Mouse (Mus musculus): ENCODE results near the gene 4930595D18Rik. TPM values are rescaled to one million over a fixed set of nuclear protein-coding genes. Genes with fewer than 3 reads are reported as not detected.

4930595D18Rik gene
- total RNA-seq, 2 experiments from 2014 or later, result not detected

- ATAC-seq (replicated peaks; ENCODE audit: poor library complexity), result no peak
Measured at GRCm38 (mm10) chr12:111166681-111167289, 17.5 kb downstream of the 4930595D18Rik start.

- ATAC-seq (replicated peaks; ENCODE audit: poor library complexity), result peak; percentile 26
Measured at GRCm38 (mm10) chr12:111165831-111166591, 18.3 kb downstream of the 4930595D18Rik start, which contains the start of gene Traf3. TSS of gene Traf3 (plus strand) at chr12:111166370.

- peak; percentile 63 for ATAC-seq (replicated peaks; ENCODE audit: poor library complexity)
Measured at GRCm38 (mm10) chr12:111165146-111165812, 19.0 kb downstream of the 4930595D18Rik start.

GRCm38 (mm10) chr12:111164310-111164751, 20.0 kb downstream of the 4930595D18Rik start:
- ATAC-seq (replicated peaks; ENCODE audit: poor library complexity), result peak; percentile 63

GRCm38 (mm10) chr12:111162312-111163061, 21.8 kb downstream of the 4930595D18Rik start:
- ATAC-seq (replicated peaks; ENCODE audit: poor library complexity), result no peak

- ATAC-seq (replicated peaks; ENCODE audit: poor library complexity), result no peak
Measured at GRCm38 (mm10) chr12:111161943-111162311, 22.4 kb downstream of the 4930595D18Rik start.

- ATAC-seq (replicated peaks; ENCODE audit: poor library complexity), result no peak
Measured at GRCm38 (mm10) chr12:111160871-111161270, 23.4 kb downstream of the 4930595D18Rik start.

GRCm38 (mm10) chr12:111159659-111160428, 24.4 kb downstream of the 4930595D18Rik start:
- ATAC-seq (replicated peaks; ENCODE audit: poor library complexity), result peak; percentile 69

GRCm38 (mm10) chr12:111155756-111156155, 28.5 kb downstream of the 4930595D18Rik start:
- no peak for ATAC-seq (replicated peaks; ENCODE audit: poor library complexity)

GRCm38 (mm10) chr12:111154641-111155040, 29.6 kb downstream of the 4930595D18Rik start:
- no peak for ATAC-seq (replicated peaks; ENCODE audit: poor library complexity)

GRCm38 (mm10) chr12:111153946-111154345, 30.3 kb downstream of the 4930595D18Rik start:
- ATAC-seq (replicated peaks; ENCODE audit: poor library complexity), result no peak

GRCm38 (mm10) chr12:111152981-111153710, 31.1 kb downstream of the 4930595D18Rik start:
- ATAC-seq (replicated peaks; ENCODE audit: poor library complexity), result peak; percentile 61

- no peak for ATAC-seq (replicated peaks; ENCODE audit: poor library complexity)
Measured at GRCm38 (mm10) chr12:111152579-111152978, 31.7 kb downstream of the 4930595D18Rik start.

GRCm38 (mm10) chr12:111151422-111152156, 32.7 kb downstream of the 4930595D18Rik start:
- ATAC-seq (replicated peaks; ENCODE audit: poor library complexity), result peak; percentile 33

- ATAC-seq (replicated peaks; ENCODE audit: poor library complexity), result no peak; the same call in 1 of the 2 replicates
Measured at GRCm38 (mm10) chr12:111150236-111150596, 34.1 kb downstream of the 4930595D18Rik start.

GRCm38 (mm10) chr12:111149495-111150235, 34.6 kb downstream of the 4930595D18Rik start:
- peak; percentile 51 for ATAC-seq (replicated peaks; ENCODE audit: poor library complexity)

- no peak for ATAC-seq (replicated peaks; ENCODE audit: poor library complexity)
Measured at GRCm38 (mm10) chr12:111145269-111145668, 39.0 kb downstream of the 4930595D18Rik start.

GRCm38 (mm10) chr12:111144598-111144997, 39.7 kb downstream of the 4930595D18Rik start:
- no peak for ATAC-seq (replicated peaks; ENCODE audit: poor library complexity)

Measured in megakaryocyte progenitor cell, adult 5-6 weeks (primary cell).